Mouse (Mus musculus) CD8-positive naive resting alpha-beta T cell, adult 57 days (primary cell): Measurements from ENCODE around the gene Myo1b. TPM values are rescaled to one million over a fixed set of nuclear protein-coding genes. Genes with fewer than 3 reads are reported as not detected.

Experiments
- total RNA-seq: library from RNA; stranded (reverse); gene quantifications from one replicate; pipeline ENCODE4 v1.2.4, GENCODE M21; 2023

Myo1b gene
- total RNA-seq: 0.64 TPM

GRCm38 (mm10) chr1:51915576-51916156 lies at the start of gene Myo1b:
TSS of gene Myo1b (minus strand) at chr1:51916071.

Other genes starting within 250 kb of the Myo1b start
- 132 TPM for gene Stat4, start 71.1 kb upstream of the Myo1b start, total RNA-seq
- gene Stat1, start 203.4 kb upstream of the Myo1b start, total RNA-seq: 275 TPM